Mouse (Mus musculus) ovary, adult 2 months (tissue): ENCODE data around the gene Fam186a. TPM values are rescaled to one million over a fixed set of nuclear protein-coding genes. Genes with fewer than 3 reads are reported as not detected.

Experiments used
- polyA plus RNA-seq: library from polyadenylated mRNA; depleted of rRNA; stranded (reverse); fragments of >200 nt; gene quantifications from 2 replicates; pipeline ENCODE4 v1.2.3, GENCODE M21; 2012; rRNA removed

Fam186a gene
- polyA plus RNA-seq = 0.06 and 0.09 TPM in 2 replicates

DNA sequence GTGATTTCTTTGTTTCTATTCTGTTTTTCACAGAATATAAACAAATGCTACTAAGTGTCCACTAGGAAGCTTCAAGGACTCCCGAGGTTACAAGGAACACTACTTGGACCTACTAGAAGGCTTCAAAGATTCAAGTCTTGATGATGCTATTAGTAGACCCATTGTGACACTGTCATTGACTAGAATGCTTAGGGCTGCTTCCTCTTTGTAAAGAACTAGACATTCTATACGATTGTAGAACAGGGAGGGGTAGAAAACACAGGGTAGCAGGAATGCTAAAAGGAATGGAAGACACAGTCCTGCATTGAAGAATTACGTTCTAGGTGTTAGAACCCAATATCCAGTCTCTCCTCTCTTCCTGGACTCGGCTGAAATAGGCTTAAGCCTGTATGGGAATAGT is at the start of gene Fam186a:
Gene Fam186a (minus strand): TSS at position 101 of the 400 bp plus-strand sequence.

GRCm38 (mm10) chr15:99969765-99970164 is 2.9 kb upstream of the Fam186a start, which contains the start of gene Larp4:
TSS of gene Larp4 (plus strand) at chr15:99970065.

DNA sequence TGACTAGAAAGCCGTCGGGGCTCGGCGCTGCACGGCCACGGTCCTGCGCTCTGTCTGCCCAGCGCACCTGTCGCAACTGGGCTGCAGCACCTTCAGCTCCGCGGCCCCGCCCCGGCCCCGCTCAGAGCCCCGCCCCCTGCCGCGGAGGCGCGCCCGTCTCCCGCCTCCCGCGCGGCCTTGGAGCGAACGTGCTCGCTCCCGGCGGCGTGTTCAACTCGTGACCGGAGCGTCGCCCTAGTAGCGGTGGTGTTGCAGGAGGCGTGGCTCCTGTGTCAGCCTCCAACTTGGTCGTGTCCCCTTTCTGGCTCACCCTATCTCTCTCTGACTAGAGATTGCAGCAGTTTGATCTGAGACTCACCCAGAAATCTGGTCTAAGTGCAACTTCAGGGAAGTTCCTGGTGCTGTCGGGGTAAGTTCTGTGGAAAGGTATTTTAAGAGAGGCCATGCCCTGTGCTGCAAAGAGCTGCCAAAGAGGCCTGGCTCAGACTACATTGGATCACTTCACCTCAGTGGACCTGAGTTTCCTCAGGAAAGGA is 91.5 kb downstream of the Fam186a start, which contains the start of gene Lima1:
Gene Lima1 (minus strand): TSS at position 123 of the 536 bp plus-strand sequence.

Other genes with a start within 250 kb of the Fam186a start
- gene Gpd1, start 249.5 kb downstream of the Fam186a start, polyA plus RNA-seq = 60.3 and 69.7 TPM in 2 replicates
- 410 and 417 TPM in 2 replicates for gene Cox14, start 241.4 kb downstream of the Fam186a start, polyA plus RNA-seq
- 47.9 and 56.3 TPM in 2 replicates for gene Cers5, start 194.2 kb downstream of the Fam186a start, polyA plus RNA-seq
- gene Lima1, start 91.6 kb downstream of the Fam186a start, polyA plus RNA-seq = 15.8 and 19.7 TPM in 2 replicates
- 61.8 and 84.7 TPM in 2 replicates for gene Larp4, start 3.0 kb upstream of the Fam186a start, polyA plus RNA-seq
- 8.1 and 10.6 TPM in 2 replicates for gene Dip2b, start 71.6 kb upstream of the Fam186a start, polyA plus RNA-seq